Mouse (Mus musculus): ENCODE results near the gene Prkd2.

Gene Prkd2

DNA sequence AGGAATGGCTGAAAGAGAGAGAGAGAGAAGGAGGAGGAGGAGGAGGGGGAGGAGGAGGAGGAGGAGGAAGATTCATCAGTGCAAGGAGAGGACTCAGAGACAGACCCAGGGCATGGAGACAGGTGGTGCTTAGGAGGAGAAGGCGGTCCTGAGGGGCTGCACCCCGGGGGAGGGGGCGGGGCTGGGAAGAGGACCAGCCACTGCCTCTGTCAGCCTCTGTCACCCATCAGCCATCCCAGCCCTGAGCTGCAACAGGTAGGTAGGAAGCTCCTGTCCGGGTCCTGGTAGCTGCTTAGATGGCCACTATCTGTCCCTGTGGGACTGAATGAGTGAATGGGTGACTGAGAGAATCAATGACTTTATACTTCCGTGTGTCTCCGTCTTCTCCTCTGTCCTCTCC is 50.9 kb downstream of the Prkd2 start:
- DNase-seq (ENCODE audit: low read depth, low spot score), result no peak

DNA sequence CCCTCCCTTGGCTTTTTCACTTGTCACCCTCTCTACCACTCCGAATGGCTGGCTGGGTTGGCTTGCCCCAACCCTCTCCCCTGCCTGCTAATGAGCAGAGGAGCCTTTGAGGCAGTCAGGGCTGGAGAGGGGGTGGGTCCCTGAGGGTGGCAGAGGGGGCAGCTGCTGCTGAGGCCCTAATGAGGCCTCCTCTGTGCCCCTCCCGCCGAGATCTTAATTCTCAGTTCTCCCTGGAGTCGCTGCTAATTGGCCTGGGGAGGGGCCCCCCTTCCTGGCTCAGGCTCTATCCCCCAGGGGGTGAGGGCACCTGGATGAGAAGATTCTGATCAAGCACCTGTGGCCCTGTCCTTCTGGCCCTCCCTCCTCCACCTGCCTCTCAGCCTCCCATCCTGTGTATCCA is 51.6 kb downstream of the Prkd2 start:
- DNase-seq (ENCODE audit: low read depth, low spot score), result no peak

DNA sequence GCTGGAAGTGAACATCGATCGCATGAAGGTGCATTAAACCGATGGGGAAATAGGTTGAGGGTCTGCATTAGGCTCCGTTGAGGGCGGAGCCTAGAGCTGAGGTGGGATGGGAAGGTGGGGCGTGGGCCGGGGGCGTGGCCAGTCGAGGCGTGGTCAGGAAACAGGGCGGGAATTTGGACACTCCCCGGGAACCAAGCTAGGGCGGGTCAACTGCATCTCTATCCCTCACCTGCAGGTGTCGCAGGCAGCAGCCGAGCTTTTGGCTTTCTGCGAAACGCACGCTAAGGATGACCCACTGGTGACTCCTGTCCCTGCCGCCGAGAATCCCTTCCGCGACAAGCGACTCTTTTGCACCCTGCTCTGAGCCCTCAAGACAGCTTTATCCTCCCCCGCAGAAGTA is 52.3 kb downstream of the Prkd2 start:
- DNase-seq (ENCODE audit: low read depth, low spot score), result peak; percentile 33

DNA sequence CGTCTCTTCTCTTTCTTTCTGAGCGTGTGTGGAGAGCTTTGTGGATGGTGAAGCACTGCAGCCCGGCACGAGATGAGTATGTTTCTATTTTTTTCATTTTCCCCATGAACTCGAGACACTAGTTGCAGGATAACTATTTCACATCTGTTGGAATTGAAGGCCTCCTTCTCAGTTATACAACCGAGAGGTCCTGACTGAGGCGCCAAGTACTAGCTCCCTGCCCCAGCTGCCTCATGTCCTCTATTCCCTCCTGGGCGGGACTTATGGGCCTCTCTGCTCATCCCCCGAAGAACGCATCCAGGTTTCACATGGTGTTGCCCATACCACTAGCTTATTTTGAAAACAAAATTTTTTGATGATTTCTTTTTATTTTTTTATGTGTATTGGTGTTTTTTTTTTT is 52.8 kb downstream of the Prkd2 start:
- no peak for DNase-seq (ENCODE audit: low read depth, low spot score)

DNA sequence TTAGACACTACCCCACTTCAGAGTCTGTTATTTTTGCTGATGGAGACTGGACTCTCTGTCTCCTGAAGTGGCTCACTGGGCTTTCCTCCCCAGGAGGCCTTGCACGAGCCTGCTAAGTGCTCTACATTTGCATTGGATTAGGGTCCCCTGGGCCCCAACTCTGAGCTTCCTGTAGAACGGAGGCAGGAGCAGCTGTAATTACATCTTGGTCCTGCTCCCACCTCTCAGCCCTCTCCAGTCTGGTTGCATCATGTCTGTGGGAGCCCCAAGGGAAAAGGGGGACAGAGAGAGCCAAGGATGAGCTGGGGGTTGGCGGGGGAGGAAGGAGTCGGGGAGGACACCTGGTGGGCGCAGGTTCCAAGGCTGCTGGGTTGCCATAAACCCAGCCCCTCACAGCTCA is 57.8 kb downstream of the Prkd2 start:
- no peak for DNase-seq (ENCODE audit: low read depth, low spot score)

DNA sequence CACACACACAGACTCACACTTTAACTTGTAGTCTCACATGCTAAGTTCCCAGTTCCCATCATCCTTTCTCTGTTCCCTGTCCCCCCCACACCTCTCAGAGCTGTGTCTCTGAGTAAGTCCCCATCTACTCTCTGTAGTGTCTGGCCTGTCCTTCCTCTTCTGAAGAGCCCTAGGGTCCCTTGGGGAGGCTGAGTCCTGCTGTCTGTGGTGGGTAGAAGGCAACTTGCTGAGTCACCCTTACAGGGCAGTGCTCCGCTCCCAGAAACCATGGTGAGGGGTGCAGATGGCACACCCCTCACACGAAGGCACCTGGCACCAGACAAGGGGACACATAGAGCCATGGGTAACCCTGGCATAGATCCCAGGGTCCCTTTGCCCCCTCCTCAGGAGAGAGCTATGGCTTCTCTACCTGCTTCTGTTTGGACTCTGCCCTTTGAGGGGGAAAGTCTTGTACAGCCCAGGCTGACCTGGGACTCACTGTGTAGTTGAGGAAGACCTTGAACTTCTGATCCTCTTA is 60.8 kb downstream of the Prkd2 start:
- DNase-seq (ENCODE audit: low read depth, low spot score), result no peak

DNA sequence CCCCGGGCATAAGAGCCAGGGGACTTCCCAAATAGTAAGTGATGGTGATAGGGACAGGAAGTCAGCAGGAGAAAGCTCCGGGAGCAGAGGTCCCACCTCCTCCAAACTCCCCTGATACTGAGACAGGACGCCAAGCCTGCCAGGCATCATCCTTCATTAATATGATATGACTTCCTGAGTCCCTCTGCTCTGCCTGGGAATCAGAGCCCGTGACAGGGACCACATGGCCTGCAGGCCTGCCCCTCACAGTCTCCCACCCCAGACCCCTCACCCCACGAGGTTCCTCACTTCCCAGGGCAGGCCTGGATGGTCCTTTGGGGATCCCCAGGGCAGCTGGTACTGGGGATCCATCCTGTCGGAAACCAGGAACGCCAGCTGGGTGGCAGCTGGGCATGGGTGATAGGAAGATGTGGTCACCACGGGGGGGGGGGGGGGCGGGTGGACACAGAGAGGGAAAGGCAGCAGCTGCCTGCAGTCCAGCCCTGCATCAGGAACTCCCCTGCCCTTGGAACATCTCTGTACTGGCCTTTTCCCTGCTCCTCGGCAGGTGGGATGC is 61.5 kb downstream of the Prkd2 start:
- no peak for DNase-seq (ENCODE audit: low read depth, low spot score)

DNA sequence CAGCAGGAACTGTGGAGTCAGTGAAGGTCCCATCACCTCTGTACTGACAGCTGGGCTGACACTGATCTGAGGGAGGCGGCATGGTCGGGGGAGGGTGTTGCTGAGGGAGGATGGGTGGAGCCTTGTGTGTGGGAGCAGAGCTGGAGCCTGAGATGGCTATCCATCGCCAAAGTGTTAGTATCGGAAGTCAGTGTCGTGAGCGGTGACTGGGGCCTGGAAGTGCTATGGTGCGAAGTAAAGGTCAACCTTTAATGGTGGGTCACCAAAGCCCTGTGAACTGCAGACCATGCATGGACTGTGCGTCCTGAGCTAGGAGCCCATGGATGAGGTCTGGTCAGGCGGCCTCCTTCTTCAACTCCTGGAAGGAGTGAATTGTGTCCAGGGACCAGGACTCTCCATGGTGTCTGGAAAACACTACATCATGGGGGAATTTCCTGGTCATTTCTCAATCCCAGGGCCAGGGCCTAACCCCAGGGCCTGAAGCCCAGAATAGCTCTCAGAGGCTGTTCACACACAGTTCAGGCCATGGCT is 62.9 kb downstream of the Prkd2 start:
- DNase-seq (ENCODE audit: low read depth, low spot score), result no peak

DNA sequence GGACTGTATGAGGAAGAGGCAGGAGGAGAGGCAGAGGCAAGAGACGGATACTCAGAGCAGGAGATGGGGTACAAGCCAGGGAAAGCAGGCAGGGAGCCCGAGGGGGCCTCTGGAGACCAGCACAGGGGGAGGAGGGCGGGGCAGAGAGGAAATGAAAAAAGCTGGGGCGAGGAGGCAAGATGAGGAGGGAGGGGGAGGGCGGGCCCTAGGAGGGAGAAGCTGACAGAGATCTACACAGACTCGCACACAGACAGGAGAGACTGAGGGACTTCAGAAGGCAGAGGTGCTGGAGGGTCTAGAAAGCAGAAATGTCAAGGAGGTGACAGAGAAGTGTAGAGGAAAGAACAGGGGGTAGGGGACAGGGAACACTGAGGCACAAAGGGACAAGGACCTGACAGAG is 63.6 kb downstream of the Prkd2 start, which contains the start of gene Ptgir:
Ptgir (plus strand) TSS at position 210 of the 400 bp plus-strand sequence.
- no peak for DNase-seq (ENCODE audit: low read depth, low spot score)

DNA sequence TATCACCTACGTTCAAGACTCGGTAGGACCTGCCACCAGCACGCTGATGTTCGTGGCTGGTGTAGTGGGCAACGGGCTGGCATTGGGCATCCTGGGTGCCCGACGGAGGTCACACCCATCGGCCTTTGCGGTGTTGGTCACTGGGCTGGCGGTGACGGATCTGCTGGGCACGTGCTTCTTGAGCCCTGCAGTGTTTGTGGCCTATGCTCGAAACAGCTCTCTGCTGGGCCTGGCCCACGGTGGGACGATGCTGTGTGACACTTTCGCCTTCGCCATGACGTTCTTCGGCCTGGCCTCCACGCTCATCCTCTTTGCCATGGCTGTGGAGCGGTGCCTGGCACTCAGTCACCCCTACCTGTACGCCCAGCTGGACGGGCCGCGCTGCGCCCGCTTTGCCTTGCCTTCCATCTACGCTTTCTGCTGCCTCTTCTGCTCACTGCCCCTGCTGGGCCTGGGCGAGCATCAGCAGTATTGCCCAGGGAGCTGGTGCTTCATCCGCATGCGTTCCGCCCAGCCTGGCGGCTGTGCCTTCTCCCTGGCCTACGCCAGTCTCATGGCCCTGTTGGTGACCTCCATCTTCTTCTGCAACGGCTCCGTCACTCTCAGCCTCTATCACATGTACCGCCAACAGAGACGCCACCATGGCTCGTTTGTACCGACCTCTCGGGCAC is 64.3 kb downstream of the Prkd2 start:
- DNase-seq (ENCODE audit: low read depth, low spot score), result no peak

DNA sequence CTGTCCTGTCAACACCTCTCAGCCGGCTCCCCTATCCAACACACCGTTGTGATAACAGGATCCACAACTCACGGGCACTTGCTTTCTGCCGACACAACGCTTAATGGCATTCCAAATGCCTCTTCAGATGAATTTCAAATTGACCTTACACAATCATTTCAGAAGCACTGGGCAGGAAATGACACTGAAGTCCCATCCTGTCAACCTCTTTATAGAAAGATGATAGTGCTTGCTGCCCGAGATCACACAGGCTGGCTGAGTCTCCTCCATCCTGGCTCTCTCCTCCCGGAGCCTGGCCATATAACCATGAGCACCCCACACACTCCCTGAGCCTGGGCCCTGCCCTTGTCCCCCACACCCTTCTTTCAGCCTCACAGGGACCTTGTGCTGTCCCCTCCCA is 65.1 kb downstream of the Prkd2 start:
- no peak for DNase-seq (ENCODE audit: low read depth, low spot score)

DNA sequence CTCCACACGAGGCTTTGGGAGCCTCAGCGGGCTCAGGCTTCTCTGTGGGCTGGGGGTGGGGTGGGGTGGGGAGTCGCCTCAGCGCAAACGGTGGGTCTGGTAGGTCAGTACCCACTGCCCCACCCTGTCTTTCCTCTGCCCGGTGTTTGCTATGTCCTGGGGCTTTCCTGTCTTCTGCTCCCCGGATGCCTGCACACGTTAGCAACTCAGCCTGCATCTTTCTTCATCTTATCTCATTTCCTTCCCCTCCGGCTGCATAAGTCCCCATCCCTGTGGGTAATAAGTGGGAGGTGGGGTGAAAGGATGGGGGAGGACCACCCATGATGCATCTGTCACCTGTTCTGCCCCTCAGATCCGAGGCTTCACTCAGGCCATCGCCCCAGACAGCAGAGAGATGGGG is 65.7 kb downstream of the Prkd2 start:
- DNase-seq (ENCODE audit: low read depth, low spot score), result no peak

DNA sequence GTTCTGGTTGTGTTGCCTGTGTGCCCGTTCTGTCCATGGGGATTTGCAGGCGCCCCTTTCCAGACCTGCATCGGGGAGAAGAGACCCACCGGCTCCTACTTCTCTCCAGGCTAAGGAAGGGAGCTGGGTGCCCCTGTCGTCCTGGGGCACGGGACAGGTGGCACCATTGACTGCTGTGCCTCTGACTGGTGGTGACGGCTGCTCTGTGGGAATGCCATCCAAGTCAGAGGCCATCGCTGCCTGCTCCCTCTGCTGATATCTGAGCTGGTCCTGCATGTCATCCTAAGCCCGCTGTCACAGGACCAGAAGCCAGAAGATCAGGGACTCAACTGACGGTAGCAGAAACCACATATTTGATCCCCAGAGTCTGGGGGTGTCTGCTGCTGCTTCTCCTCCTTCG is 66.2 kb downstream of the Prkd2 start:
- DNase-seq (ENCODE audit: low read depth, low spot score), result no peak

DNA sequence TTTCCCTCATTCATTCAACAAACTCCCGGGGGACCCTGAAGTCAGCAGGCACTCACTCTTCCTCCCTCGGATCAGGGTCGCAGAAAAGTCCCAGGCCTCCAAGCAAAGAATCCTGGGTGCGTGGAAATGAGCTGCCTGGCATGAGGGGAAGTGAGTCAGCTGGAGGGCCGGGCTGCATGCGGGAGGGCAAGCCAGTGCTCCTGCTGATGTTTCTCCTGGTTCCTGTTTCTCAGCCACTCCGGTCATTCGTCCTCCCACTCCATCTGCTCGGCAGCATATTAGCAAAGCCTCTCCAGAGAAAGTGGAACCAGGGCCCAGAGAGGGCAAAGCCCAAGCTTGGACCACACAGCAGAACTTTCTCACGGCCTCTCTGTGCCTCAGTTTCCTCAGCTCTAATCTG is 67.2 kb downstream of the Prkd2 start:
- peak; percentile 53 for DNase-seq (ENCODE audit: low read depth, low spot score)

DNA sequence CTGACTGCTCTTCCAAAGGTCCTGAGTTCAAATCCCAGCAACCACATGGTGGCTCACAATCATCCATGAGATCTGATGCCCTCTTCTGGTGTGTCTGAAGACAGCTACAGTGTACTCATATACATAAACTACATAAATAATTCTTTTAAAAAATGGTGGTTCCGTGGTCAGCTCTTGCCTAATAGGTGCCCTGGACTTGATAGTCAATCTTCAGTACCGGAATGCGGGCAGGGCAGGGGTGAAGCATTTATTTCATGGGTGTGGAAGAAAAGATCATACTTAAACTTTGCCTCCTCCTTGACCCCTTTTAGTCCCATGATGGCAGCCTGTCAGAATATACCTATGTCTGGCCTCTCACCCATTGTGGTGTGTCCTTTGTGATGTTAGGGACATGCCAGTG is 69.2 kb downstream of the Prkd2 start:
- DNase-seq (ENCODE audit: low read depth, low spot score), result peak; percentile 47

DNA sequence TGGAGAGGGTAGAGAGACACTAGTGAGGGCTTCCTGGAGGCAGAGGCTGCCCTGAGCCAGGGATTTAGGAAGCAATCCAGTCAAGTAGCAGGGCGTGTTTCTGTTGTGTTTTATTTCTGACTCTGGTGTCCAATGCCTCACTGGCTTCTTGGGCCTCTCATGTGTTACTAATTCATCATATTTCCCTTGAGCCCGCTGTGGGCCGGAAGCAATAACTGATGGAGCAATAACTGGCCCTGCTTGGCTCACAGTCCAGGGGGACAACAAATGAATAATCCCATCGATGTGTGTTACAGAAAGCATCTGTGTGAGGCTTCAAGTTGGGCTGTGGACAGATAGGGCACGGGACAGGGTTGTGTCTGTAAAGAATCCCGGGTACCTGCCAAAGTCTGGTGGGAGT is 69.7 kb downstream of the Prkd2 start:
- peak; percentile 78 for DNase-seq (ENCODE audit: low read depth, low spot score)

DNA sequence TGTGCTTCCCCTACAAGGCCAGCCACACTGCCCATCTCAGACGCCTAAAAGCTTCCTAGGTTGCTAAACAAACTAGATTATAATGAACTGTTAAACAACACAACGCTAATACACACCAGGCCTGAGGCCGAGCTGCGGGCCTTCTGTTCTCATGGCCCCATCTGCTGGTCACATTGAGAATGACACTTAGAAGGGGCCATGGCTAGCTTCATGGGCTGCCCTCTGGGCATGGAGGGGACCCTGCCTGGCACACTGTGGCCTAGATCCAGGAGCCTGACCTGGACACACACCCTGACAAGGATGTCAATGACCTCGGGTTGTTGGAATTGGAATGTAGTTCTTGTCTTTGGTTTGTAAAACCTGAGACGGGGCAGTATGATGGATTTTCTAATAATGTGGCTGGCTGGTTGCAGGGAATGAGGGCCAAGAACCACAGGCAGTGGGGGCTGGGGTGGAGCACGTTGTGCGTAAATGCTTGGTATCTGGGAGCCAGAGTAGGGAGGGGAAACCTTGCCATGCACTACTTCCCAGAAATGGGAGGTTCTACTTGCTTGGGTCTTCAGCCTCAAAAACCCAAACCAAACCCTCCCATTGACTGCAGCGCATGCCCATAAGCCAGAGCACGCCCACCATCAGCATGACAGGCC is 71.2 kb downstream of the Prkd2 start:
- peak; percentile 79 for DNase-seq (ENCODE audit: low read depth, low spot score)

DNA sequence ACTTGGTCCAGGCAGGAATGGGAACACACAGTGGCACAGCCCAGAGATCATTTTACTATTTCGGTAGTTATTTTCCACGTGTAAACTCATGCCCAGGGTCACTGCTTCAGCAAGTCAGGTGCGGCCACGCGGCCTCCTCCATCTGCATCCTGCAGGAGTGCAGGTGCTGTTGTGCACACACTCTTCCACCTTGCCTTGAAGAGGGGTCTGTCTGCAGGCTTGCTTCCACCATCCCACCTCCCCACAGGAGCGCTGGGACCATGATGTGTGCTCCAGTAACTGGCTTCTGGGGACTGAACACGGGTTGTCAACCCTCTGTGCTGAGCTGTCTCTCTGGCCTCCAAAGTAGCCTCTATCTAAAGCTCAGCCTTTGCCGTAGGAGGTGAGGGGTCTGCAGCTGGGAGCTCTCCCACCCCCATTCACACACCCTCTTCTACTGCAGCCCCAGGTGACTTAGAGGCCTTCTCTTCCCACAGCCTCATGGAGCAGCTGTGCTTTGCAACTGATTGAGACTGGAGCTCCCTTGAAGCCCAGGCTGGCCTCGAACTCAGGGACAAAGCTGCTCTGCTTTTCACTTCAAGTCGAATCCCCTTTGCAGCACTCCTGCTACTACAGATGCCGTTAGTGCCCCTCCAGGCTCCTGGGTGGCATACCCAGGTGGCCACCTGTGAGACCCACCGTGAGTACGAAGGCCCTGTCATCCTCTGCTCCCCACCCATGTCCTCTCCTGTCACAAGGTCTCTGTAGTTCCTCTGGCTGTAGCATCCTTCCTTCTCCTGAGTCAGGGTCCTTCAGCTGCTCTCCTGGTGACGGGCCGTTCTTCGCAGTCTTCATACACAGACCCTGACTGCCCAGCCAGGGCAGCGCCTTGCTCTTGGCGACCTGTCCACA is 72.0 kb downstream of the Prkd2 start:
- no peak for DNase-seq (ENCODE audit: low read depth, low spot score)

DNA sequence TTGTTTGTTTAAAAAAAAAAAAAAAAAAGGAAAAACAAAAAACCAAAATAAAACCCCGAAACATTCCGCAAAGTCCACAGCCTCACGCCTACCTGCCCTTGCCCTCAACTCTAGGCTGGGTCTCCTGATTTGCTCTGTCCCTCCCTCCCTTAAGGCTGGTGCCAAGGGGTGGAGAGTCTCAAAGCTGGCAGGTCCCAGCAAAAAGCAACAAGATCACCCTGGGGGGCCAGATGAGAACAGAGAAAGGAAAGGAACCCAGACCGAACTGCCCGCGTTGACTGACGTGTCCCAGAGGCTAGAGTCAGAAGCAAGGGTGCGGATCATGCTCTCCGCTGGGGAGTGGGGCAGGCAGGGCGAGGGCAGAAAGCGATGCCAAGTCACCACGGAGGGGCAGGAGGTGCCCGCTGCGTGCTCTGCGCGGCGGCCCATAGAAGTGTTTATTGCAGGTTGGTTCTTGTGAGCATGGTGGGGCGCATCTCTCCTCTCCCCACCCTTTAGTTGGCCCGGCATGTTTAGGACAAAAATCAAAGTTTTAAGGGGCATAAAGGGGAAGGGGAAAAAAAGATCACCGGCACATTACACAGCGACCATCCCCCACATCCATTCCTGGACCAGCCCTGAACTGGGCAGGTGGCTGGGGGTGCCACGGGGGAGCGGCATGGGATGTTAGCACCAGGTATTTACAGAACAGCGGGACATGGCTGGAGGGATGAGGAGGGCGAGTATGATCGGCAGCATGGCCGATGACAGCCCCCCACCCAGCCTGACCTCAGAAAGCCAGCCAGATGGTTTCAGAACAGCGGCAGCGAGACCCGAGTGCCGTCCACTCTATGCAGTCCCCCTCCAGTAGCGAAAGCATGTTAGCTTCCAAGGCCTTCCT is 73.0 kb downstream of the Prkd2 start:
- no peak for DNase-seq (ENCODE audit: low read depth, low spot score)

DNA sequence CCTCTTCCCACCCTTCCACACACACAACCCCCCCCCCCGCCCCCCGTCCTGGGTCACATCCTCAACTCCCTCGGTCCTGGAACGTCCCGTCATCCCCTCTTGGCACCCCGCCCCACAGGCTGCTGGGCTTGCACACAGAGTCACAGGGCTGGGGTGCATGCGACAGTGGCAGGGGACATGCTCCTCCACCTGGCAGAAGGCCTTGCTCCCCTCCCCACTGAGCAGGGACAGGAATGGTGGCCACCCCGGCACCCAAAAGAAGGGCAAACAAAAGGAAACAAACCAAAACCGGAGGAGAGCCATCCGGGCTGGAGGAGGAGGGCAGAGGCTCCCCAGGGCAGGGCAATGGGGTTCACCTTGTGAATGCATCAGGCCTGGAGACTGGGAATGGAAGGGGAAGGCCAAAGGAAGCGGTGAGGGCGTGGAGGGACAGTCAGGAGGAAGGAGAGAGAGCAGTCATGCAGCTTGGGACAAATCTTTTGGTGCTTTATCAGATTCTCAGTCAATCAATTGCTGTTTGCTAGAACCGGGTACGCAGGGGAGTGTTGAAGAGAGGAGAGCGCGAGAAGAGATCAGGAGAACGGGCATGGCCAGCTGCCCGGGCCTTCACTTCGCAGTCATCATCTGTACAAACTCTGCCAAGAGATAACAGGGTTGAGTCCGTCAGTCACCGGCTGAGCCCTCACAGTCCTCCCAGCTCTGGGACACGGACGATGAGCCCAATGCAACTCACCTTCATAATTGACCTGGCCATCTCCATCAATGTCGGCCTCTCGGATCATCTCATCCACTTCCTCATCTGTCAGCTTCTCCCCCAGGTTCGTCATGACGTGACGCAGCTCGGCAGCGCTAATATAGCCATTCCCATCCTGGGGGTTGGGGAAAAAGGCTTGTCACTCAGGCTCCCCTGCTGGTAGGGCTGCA is 73.9 kb downstream of the Prkd2 start:
- DNase-seq (ENCODE audit: low read depth, low spot score), result no peak

Measured in 3T3-L1 (cell line).